Mouse (Mus musculus): Measurements from ENCODE around the gene Neurod2. TPM values are rescaled to one million over a fixed set of nuclear protein-coding genes. Genes with fewer than 3 reads are reported as not detected.

The Neurod2 gene
- polyA plus RNA-seq, 1 experiment from 2014 or later = 64.1 TPM

- ATAC-seq (no peak), DNase-seq (ENCODE audit: low spot score) (no peak)
- Histone ChIP-seq H3K9ac (ENCODE audit: low read length) (no peak overlapping the region), H3K4me2 (ENCODE audit: low read length) (peak overlapping the region; percentile 53), H3K4me1 (ENCODE audit: control insufficient read depth, insufficient read depth, low read length) (peaks cover 32% of the 10 kb centered on the region), H3K27me3 (replicated peaks; ENCODE audit: control insufficient read depth, insufficient read depth, low read length) (peaks cover 84% of the 10 kb centered on the region), H3K9me3 (replicated peaks; ENCODE audit: control insufficient read depth, low read length) (no peaks in the 10 kb centered on the region), H3K27ac (ENCODE audit: low read depth, low read length) (peak overlapping the region; percentile 95), H3K36me3 (ENCODE audit: control insufficient read depth, insufficient read depth, low read length) (no peaks in the 10 kb centered on the region), H3K4me3 (ENCODE audit: low read depth, low read length) (peak overlapping the region; percentile 19; the same call in 1 of the 2 replicates)
- WGBS = 11% methylated on average over 4 of the region's 4 CpGs
Measured at GRCm38 (mm10) chr11:98319544-98319943, 9.9 kb downstream of the Neurod2 start.

GRCm38 (mm10) chr11:98319120-98319519 lies 10.3 kb downstream of the Neurod2 start:
- Histone ChIP-seq H3K36me3 (ENCODE audit: control insufficient read depth, insufficient read depth, low read length) (no peaks in the 10 kb centered on the region), H3K4me1 (ENCODE audit: control insufficient read depth, insufficient read depth, low read length) (peaks cover 29% of the 10 kb centered on the region), H3K4me2 (ENCODE audit: low read length) (peak overlapping the region; percentile 53), H3K4me3 (ENCODE audit: low read depth, low read length) (no peak overlapping the region), H3K27me3 (replicated peaks; ENCODE audit: control insufficient read depth, insufficient read depth, low read length) (peaks cover 83% of the 10 kb centered on the region), H3K9me3 (replicated peaks; ENCODE audit: control insufficient read depth, low read length) (no peaks in the 10 kb centered on the region), H3K27ac (ENCODE audit: low read depth, low read length) (peak overlapping the region; percentile 95), H3K9ac (ENCODE audit: low read length) (no peak overlapping the region)
- ATAC-seq (peak; percentile 65; the same call in 1 of the 2 replicates), DNase-seq (ENCODE audit: low spot score) (peak; percentile 84)
- whole genome bisulfite sequencing = 2% methylated on average over 15 of the region's 15 CpGs

- peak overlapping the region; percentile 5; the same call in 1 of the 2 replicates for H3K4me3 ChIP-seq (ENCODE audit: low read depth, low read length)
- H3K27ac ChIP-seq (ENCODE audit: low read depth, low read length) = peak overlapping the region; percentile 95
- DNase-seq (ENCODE audit: low spot score) (peak; percentile 65), ATAC-seq (no peak; the same call in 1 of the 2 replicates)
- H3K4me2 ChIP-seq (ENCODE audit: low read length) = peak overlapping the region; percentile 41
- H3K36me3 ChIP-seq (ENCODE audit: control insufficient read depth, insufficient read depth, low read length) = no peaks in the 10 kb centered on the region
- WGBS = under 1% methylated on average over 14 of the region's 14 CpGs
- no peak overlapping the region for H3K9ac ChIP-seq (ENCODE audit: low read length)
- peaks cover 29% of the 10 kb centered on the region for H3K4me1 ChIP-seq (ENCODE audit: control insufficient read depth, insufficient read depth, low read length)
- H3K27me3 ChIP-seq (replicated peaks; ENCODE audit: control insufficient read depth, insufficient read depth, low read length) = peaks cover 78% of the 10 kb centered on the region
- H3K9me3 ChIP-seq (replicated peaks; ENCODE audit: control insufficient read depth, low read length) = no peaks in the 10 kb centered on the region
Measured at GRCm38 (mm10) chr11:98318421-98319116, 10.9 kb downstream of the Neurod2 start.

- 2% methylated on average over 7 of the region's 7 CpGs for WGBS
- H3K4me3 ChIP-seq (ENCODE audit: low read depth, low read length) = no peak overlapping the region
- H3K27me3 ChIP-seq (replicated peaks; ENCODE audit: control insufficient read depth, insufficient read depth, low read length) = peaks cover 69% of the 10 kb centered on the region
- no peaks in the 10 kb centered on the region for H3K36me3 ChIP-seq (ENCODE audit: control insufficient read depth, insufficient read depth, low read length)
- no peaks in the 10 kb centered on the region for H3K9me3 ChIP-seq (replicated peaks; ENCODE audit: control insufficient read depth, low read length)
- ATAC-seq (no peak), DNase-seq (ENCODE audit: low spot score) (no peak)
- peak overlapping the region; percentile 17; the same call in 1 of the 2 replicates for H3K9ac ChIP-seq (ENCODE audit: low read length)
- H3K27ac ChIP-seq (ENCODE audit: low read depth, low read length) = peak overlapping the region; percentile 95
- H3K4me1 ChIP-seq (ENCODE audit: control insufficient read depth, insufficient read depth, low read length) = peaks cover 27% of the 10 kb centered on the region
- peak overlapping the region; percentile 41 for H3K4me2 ChIP-seq (ENCODE audit: low read length)
Measured at GRCm38 (mm10) chr11:98317479-98317878, 12.0 kb downstream of the Neurod2 start.

- Histone ChIP-seq H3K4me3 (ENCODE audit: low read depth, low read length) (peak overlapping the region; percentile 2; the same call in 1 of the 2 replicates), H3K4me2 (ENCODE audit: low read length) (peak overlapping the region; percentile 32), H3K36me3 (ENCODE audit: control insufficient read depth, insufficient read depth, low read length) (no peaks in the 10 kb centered on the region), H3K9ac (ENCODE audit: low read length) (peak overlapping the region; percentile 21; the same call in 1 of the 2 replicates), H3K27me3 (replicated peaks; ENCODE audit: control insufficient read depth, insufficient read depth, low read length) (peaks cover 50% of the 10 kb centered on the region), H3K27ac (ENCODE audit: low read depth, low read length) (peak overlapping the region; percentile 49; the same call in 1 of the 2 replicates), H3K4me1 (ENCODE audit: control insufficient read depth, insufficient read depth, low read length) (peaks cover 10% of the 10 kb centered on the region), H3K9me3 (replicated peaks; ENCODE audit: control insufficient read depth, low read length) (no peaks in the 10 kb centered on the region)
- ATAC-seq = peak; percentile 64
- under 1% methylated on average over 26 of the region's 26 CpGs for WGBS
- peak; percentile 69 for DNase-seq (ENCODE audit: low spot score)
Measured at GRCm38 (mm10) chr11:98313790-98314323, 15.6 kb downstream of the Neurod2 start.

- Histone ChIP-seq H3K9me3 (replicated peaks; ENCODE audit: control insufficient read depth, low read length) (no peaks in the 10 kb centered on the region), H3K27ac (ENCODE audit: low read depth, low read length) (no peak overlapping the region), H3K4me3 (ENCODE audit: low read depth, low read length) (no peak overlapping the region), H3K4me2 (ENCODE audit: low read length) (no peak overlapping the region), H3K36me3 (ENCODE audit: control insufficient read depth, insufficient read depth, low read length) (no peaks in the 10 kb centered on the region), H3K9ac (ENCODE audit: low read length) (peak overlapping the region; percentile 47; the same call in 1 of the 2 replicates), H3K27me3 (replicated peaks; ENCODE audit: control insufficient read depth, insufficient read depth, low read length) (no peaks in the 10 kb centered on the region), H3K4me1 (ENCODE audit: control insufficient read depth, insufficient read depth, low read length) (peaks cover 30% of the 10 kb centered on the region)
- no peak for DNase-seq (ENCODE audit: low spot score)
- no peak for ATAC-seq
- 3% methylated on average over 10 of the region's 10 CpGs for WGBS
Measured at GRCm38 (mm10) chr11:98298484-98299205, 30.8 kb downstream of the Neurod2 start.

GRCm38 (mm10) chr11:98297778-98298177 lies 31.7 kb downstream of the Neurod2 start:
- Histone ChIP-seq H3K27me3 (replicated peaks; ENCODE audit: control insufficient read depth, insufficient read depth, low read length) (no peaks in the 10 kb centered on the region), H3K4me1 (ENCODE audit: control insufficient read depth, insufficient read depth, low read length) (peaks cover 35% of the 10 kb centered on the region), H3K36me3 (ENCODE audit: control insufficient read depth, insufficient read depth, low read length) (no peaks in the 10 kb centered on the region), H3K4me3 (ENCODE audit: low read depth, low read length) (no peak overlapping the region), H3K9me3 (replicated peaks; ENCODE audit: control insufficient read depth, low read length) (no peaks in the 10 kb centered on the region), H3K27ac (ENCODE audit: low read depth, low read length) (no peak overlapping the region), H3K9ac (ENCODE audit: low read length) (0 out of 2 replicates have a peak overlapping the region, but pooled peaks have one; percentile 47), H3K4me2 (ENCODE audit: low read length) (no peak overlapping the region)
- WGBS = 23% methylated on average over 7 of the region's 7 CpGs
- ATAC-seq = no peak
- DNase-seq (ENCODE audit: low spot score) = no peak

GRCm38 (mm10) chr11:98296916-98297315 lies 32.5 kb downstream of the Neurod2 start:
- Histone ChIP-seq H3K9ac (ENCODE audit: low read length) (peak overlapping the region; percentile 29; the same call in 1 of the 2 replicates), H3K27ac (ENCODE audit: low read depth, low read length) (peak overlapping the region; percentile 94; the same call in 1 of the 2 replicates), H3K27me3 (replicated peaks; ENCODE audit: control insufficient read depth, insufficient read depth, low read length) (no peaks in the 10 kb centered on the region), H3K9me3 (replicated peaks; ENCODE audit: control insufficient read depth, low read length) (no peaks in the 10 kb centered on the region), H3K4me3 (ENCODE audit: low read depth, low read length) (no peak overlapping the region), H3K4me2 (ENCODE audit: low read length) (no peak overlapping the region), H3K36me3 (ENCODE audit: control insufficient read depth, insufficient read depth, low read length) (no peaks in the 10 kb centered on the region), H3K4me1 (ENCODE audit: control insufficient read depth, insufficient read depth, low read length) (peaks cover 35% of the 10 kb centered on the region)
- no peak for DNase-seq (ENCODE audit: low spot score)
- ATAC-seq = no peak
- whole genome bisulfite sequencing = 72% methylated on average over 2 of the region's 2 CpGs

Data from forebrain, embryonic 14.5 days (tissue).